ENCODE assay signal across 8 mouse cellular contexts in the genomic region with DNA sequence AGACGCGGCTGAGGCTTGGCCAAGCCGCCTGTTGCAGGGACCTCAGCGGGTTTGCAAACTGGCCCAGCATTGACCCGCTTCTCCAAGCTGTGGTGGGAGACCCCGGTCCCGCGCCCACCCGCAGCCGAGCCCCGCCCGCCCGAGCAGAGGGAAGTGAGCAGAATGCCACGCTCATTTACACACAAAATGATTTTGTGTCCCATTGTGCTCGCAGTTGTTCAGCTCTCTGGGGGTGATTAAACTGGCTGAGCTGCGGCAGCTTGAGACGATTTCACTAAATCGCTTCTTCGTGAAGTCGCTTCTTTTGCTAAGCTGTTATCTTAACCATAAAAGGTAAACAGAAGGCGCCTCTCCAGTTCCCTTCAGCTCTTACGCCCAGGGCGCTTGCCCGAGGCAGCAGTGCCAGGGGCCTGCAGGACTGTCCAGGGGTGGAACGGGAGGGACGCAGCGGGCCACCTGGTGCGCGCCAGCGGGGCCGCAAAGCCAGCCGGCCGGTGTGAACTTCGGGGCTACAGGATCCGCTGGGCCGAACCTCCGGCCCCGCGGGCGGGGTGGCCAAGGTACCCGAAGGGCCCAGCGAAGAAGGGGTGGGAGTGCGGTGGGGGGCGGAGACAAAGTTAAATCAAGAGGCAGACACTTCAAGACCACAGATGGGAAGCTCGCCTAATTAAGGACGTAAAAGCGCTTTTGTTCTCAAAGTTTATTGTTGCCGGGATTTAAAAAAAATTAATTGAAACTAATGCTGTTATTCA. TPM values are rescaled to one million over a fixed set of nuclear protein-coding genes. Genes with fewer than 3 reads are reported as not detected.
DNase-seq lines count a peak whose midpoint lies in the region; ATAC-seq lines count a peak whose summit lies in the region.

No protein-coding gene starts in this region.

- peaks cover 8% of the 10 kb centered on the region; the same call in 1 of the 2 replicates for H3K9me3 ChIP-seq in forebrain, embryonic 10.5 days
- H3K9me3 ChIP-seq in hindbrain, embryonic 11.5 days (ENCODE audit: control insufficient read depth, low read length): no peaks in the 10 kb centered on the region
- H3K9me3 ChIP-seq in liver, embryonic 16.5 days (replicated peaks; ENCODE audit: control insufficient read depth, low read length): no peaks in the 10 kb centered on the region

- peak overlapping the region; percentile 68 for H3K4me3 ChIP-seq in forebrain, embryonic 10.5 days
- H3K4me3 ChIP-seq in hindbrain, embryonic 11.5 days (ENCODE audit: low read depth, low read length): peak overlapping the region; percentile 91
- H3K4me3 ChIP-seq in liver, embryonic 16.5 days (ENCODE audit: low read depth, low read length): peak overlapping the region; percentile 57

- H3K4me2 ChIP-seq in hindbrain, embryonic 11.5 days (replicated peaks; ENCODE audit: low read depth, low read length): peak overlapping the region; percentile 74
- peak overlapping the region; percentile 65 for H3K4me2 ChIP-seq in liver, embryonic 16.5 days (ENCODE audit: low read depth, low read length)

- 0 out of 2 replicates have a peak, but pooled peaks cover 4% of the 10 kb centered on the region for H3K27me3 ChIP-seq in forebrain, embryonic 10.5 days (ENCODE audit: poor library complexity, severe bottlenecking)
- H3K27me3 ChIP-seq in hindbrain, embryonic 11.5 days (ENCODE audit: control insufficient read depth, insufficient read depth, low read length): no peaks in the 10 kb centered on the region; the same call in 1 of the 2 replicates
- H3K27me3 ChIP-seq in liver, embryonic 16.5 days (ENCODE audit: control insufficient read depth, insufficient read depth, low read depth, low read length): peaks cover 45% of the 10 kb centered on the region

- H3K36me3 ChIP-seq in forebrain, embryonic 10.5 days (replicated peaks): peaks cover 40% of the 10 kb centered on the region
- peaks cover 6% of the 10 kb centered on the region; the same call in 1 of the 2 replicates for H3K36me3 ChIP-seq in hindbrain, embryonic 11.5 days (ENCODE audit: control insufficient read depth, insufficient read depth, low read length)
- H3K36me3 ChIP-seq in liver, embryonic 16.5 days (ENCODE audit: control insufficient read depth, insufficient read depth): no peaks in the 10 kb centered on the region; the same call in 1 of the 2 replicates

- DNase-seq in ovary, adult 18-20 months (ENCODE audit: low spot score): peak; percentile 23
- DNase-seq in ovary, postnatal 10 days (ENCODE audit: low spot score): no peak
- peak; percentile 57 for DNase-seq in forebrain, embryonic 10.5 days (ENCODE audit: extremely low spot score, low spot score)
- peak; percentile 66 for DNase-seq in hindbrain, embryonic 11.5 days (ENCODE audit: low spot score)
- DNase-seq in ovary, postnatal 36 days (ENCODE audit: low spot score): peak; percentile 55
- DNase-seq in spleen, postnatal 14 days (ENCODE audit: low spot score in 2 of 2): no peak

- no peak for ATAC-seq in hindbrain, embryonic 11.5 days (ENCODE audit: low FRiP score)
- no peak for ATAC-seq in liver, embryonic 16.5 days (ENCODE audit: low read depth)
- no peak for ATAC-seq in megakaryocyte progenitor cell, adult 5-6 weeks (replicated peaks; ENCODE audit: poor library complexity)

- WGBS in forebrain, embryonic 10.5 days: under 1% methylated on average over 48 of the region's 48 CpGs
- under 1% methylated on average over 48 of the region's 48 CpGs for WGBS in hindbrain, embryonic 11.5 days
- WGBS in liver, embryonic 16.5 days (ENCODE audit: insufficient replicate concordance): 3% methylated on average over 48 of the region's 48 CpGs

- H3K9ac ChIP-seq in hindbrain, embryonic 11.5 days (ENCODE audit: low read depth, low read length): peak overlapping the region; percentile 97
- H3K9ac ChIP-seq in liver, embryonic 16.5 days (ENCODE audit: low read depth, low read length): no peak overlapping the region

- peaks cover 52% of the 10 kb centered on the region for H3K4me1 ChIP-seq in forebrain, embryonic 10.5 days
- H3K4me1 ChIP-seq in hindbrain, embryonic 11.5 days (replicated peaks; ENCODE audit: control insufficient read depth, insufficient read depth, low read length): peaks cover 6% of the 10 kb centered on the region; the same call in 1 of the 2 replicates
- H3K4me1 ChIP-seq in liver, embryonic 16.5 days (ENCODE audit: control insufficient read depth, low read depth, low read length): no peaks in the 10 kb centered on the region

- peak overlapping the region; percentile 97 for H3K27ac ChIP-seq in forebrain, embryonic 10.5 days
- peak overlapping the region; percentile 99 for H3K27ac ChIP-seq in hindbrain, embryonic 11.5 days (ENCODE audit: low read depth, low read length)
- H3K27ac ChIP-seq in liver, embryonic 16.5 days (ENCODE audit: low read length): no peak overlapping the region

RNA-seq across cellular contexts. Expression of a gene that starts 3.6 kb away (rescaled TPM):
- 57.1 and 61.0 TPM in 2 replicates for polyA plus RNA-seq in forebrain, embryonic 10.5 days (2016; fragmentation: Nextera tagmentation; extraction: Ambion mirVana)
- 12.2 and 17.0 TPM in 2 replicates for polyA plus RNA-seq in hindbrain, embryonic 11.5 days (2014; fragmentation: Nextera tagmentation; extraction: Ambion mirVana)
- 0.36 and 0.48 TPM in 2 replicates for polyA plus RNA-seq in liver, embryonic 16.5 days (2015; fragmentation: Nextera tagmentation; extraction: Ambion mirVana)
- 0.22 TPM in 1 of 2 replicates, not detected in the other for total RNA-seq in megakaryocyte progenitor cell, adult 5-6 weeks (2015)
- total RNA-seq in megakaryocyte progenitor cell, adult 5-6 weeks (2017): not detected in 2 replicates

Comparison
In these comparisons a context has a peak if more than half of its experiments do, and no peak if none do; other contexts are left out.
1. DNase-seq: peak in ovary, adult 18-20 months (single experiment), forebrain, embryonic 10.5 days (single experiment), hindbrain, embryonic 11.5 days (single experiment) and ovary, postnatal 36 days (single experiment); none in ovary, postnatal 10 days (single experiment) and spleen, postnatal 14 days (0 of 2).
2. Peak in every context shown above with its lines, with median percentiles within 50 percentile points of each other: H3K4me3 ChIP-seq.